Mouse (Mus musculus): ENCODE results near the gene Cntd1.
A peak's percentile ranks its signal among the peaks of the same experiment; 100 is the strongest.

The Cntd1 gene

GRCm38 (mm10) chr11:101278223-101279192 is at the start of gene Cntd1, which contains the start of gene Coa3:
Cntd1 (plus strand) TSS chr11:101279012.
Coa3 (minus strand) TSS chr11:101279114.
- peak; percentile 83 for DNase-seq

- no peak for DNase-seq
Observed at GRCm38 (mm10) chr11:101229361-101229900, 49.4 kb upstream of the Cntd1 start.

GRCm38 (mm10) chr11:101230061-101230511 is 48.7 kb upstream of the Cntd1 start:
- no peak for DNase-seq

GRCm38 (mm10) chr11:101230526-101230925 is 48.3 kb upstream of the Cntd1 start:
- DNase-seq = no peak

GRCm38 (mm10) chr11:101230991-101231871 is 47.6 kb upstream of the Cntd1 start:
- no peak for DNase-seq

GRCm38 (mm10) chr11:101232010-101232839 is 46.6 kb upstream of the Cntd1 start:
- no peak for DNase-seq

- DNase-seq = no peak
Observed at GRCm38 (mm10) chr11:101233240-101233639, 45.6 kb upstream of the Cntd1 start.

- DNase-seq = no peak
Observed at GRCm38 (mm10) chr11:101234124-101234523, 44.7 kb upstream of the Cntd1 start.

GRCm38 (mm10) chr11:101235429-101235828 is 43.4 kb upstream of the Cntd1 start:
- no peak for DNase-seq

- DNase-seq = no peak
Observed at GRCm38 (mm10) chr11:101236782-101237181, 42.0 kb upstream of the Cntd1 start.

GRCm38 (mm10) chr11:101238071-101238647 is 40.7 kb upstream of the Cntd1 start:
- no peak for DNase-seq

- no peak for DNase-seq
Observed at GRCm38 (mm10) chr11:101245071-101245470, 33.7 kb upstream of the Cntd1 start.

- peak; percentile 26 for DNase-seq
Observed at GRCm38 (mm10) chr11:101245855-101246701, 32.7 kb upstream of the Cntd1 start, which contains the start of gene Ramp2. Ramp2 (plus strand) TSS chr11:101246028.

GRCm38 (mm10) chr11:101246702-101247012 is 32.2 kb upstream of the Cntd1 start:
- no peak for DNase-seq

GRCm38 (mm10) chr11:101247521-101248030 is 31.2 kb upstream of the Cntd1 start:
- DNase-seq = no peak

GRCm38 (mm10) chr11:101248258-101248994 is 30.4 kb upstream of the Cntd1 start:
- DNase-seq = peak; percentile 58

GRCm38 (mm10) chr11:101251031-101251430 is 27.8 kb upstream of the Cntd1 start:
- no peak for DNase-seq

GRCm38 (mm10) chr11:101252941-101253340 is 25.9 kb upstream of the Cntd1 start:
- no peak for DNase-seq

GRCm38 (mm10) chr11:101253613-101254389 is 25.0 kb upstream of the Cntd1 start, which contains the start of gene Vps25:
Vps25 (plus strand) TSS chr11:101253707.
- DNase-seq = peak; percentile 86
